Mouse (Mus musculus) embryonic fibroblast, embryonic 13.5 days (primary cell): Measurements from ENCODE around the gene Fstl3.

Source experiments
- CTCF ChIP-seq: IDR thresholded peaks from 2 replicates; pipeline ENCODE4 v1.5.1; 2011; ENCODE audit warnings: mild to moderate bottlenecking, control low read depth, low read length, moderate library complexity, borderline replicate concordance; ENCODE audit not compliant: insufficient read depth
- POLR2A ChIP-seq: IDR thresholded peaks from 2 replicates; pipeline ENCODE4 v1.6.1; 2011; ENCODE audit warnings: low read depth, mild to moderate bottlenecking, control low read depth, low read length, moderate library complexity

GRCm38 (mm10) chr10:79807826-79808225 is 30.8 kb downstream of the Fstl3 start:
- no peak for TF ChIP-seq CTCF
- TF ChIP-seq POLR2A: no peak
